Mouse (Mus musculus) adrenal gland, postnatal 14 days (tissue): ENCODE results near the gene Kif26b. TPM values are rescaled to one million over a fixed set of nuclear protein-coding genes. Genes with fewer than 3 reads are reported as not detected.

Source experiments
- DNase-seq: peaks from one replicate; pipeline ENCODE4 v3.0.0; 2021; ENCODE audit warnings: mixed read lengths
- total RNA-seq: library from RNA; stranded (reverse); gene quantifications from 2 replicates; pipeline ENCODE4 v1.2.3, GENCODE M21; 2021

Gene Kif26b
- total RNA-seq, 1 experiment from 2014 or later, result 3.0 TPM

DNA sequence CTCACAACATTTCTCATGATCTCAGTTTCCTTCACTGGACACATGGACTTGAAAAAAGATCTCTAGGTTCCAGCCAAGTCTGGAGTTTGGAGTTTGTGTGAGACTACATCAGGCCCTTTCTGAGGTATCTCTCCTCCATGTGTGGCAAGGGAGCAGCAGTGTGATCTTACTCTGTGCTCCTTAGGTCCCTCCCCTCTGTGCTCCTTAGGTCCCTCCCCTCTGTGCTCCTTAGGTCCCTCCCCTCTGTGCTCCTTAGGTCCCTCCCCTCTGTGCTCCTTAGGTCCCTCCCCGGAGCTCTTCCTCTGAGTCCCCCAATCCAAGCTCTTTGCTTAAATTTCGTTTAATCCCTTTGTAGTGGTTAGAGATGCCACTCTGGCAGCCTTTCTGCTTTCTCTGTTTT is 250.8 kb downstream of the Kif26b start:
- no peak for DNase-seq

GRCm38 (mm10) chr1:178784043-178784442 is 255.1 kb downstream of the Kif26b start:
- DNase-seq, result no peak

GRCm38 (mm10) chr1:178791266-178791665 is 262.3 kb downstream of the Kif26b start:
- DNase-seq, result no peak

DNA sequence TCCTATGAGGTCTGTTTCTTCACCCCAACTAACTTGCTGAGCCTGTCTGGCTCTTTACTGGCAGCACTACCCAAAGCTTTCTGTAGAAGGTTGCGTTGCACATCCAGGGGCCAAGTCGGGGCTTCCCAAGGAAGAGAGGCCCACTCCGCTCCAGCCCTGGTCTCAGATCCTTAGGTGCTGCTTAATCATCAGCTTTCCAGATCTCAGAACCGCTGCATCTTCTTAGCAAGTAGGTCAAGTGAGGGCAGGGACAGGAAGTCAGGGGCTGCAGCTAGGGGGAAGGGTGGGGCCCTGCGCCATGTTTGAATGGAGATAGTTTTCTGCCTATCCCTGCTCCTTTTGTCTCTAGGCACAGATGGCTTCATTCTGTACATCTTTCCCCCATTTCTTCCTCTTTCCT is 263.8 kb downstream of the Kif26b start:
- no peak for DNase-seq

- no peak for DNase-seq
These were observed 265.9 kb downstream of the Kif26b start for GRCm38 (mm10) chr1:178794866-178795265.

DNA sequence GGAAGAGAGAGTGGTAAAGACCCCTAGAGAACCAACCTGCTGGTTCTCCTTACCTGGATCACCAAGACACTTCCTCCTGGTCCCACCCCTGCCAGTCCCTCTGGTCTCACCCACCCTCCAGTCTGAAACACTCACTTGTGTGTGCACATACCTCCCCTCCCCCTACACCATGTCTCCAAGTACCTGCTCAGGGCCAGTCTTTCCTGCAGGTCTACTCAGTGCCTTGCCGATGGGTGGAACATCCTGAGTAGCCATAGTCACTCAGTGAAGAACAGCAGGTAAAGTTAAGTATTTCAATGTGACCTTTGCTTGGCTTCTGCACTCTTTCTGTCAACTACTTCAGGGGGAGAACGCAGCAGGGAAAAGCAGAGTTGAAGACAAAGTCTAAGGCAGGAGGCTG is 268.5 kb downstream of the Kif26b start:
- no peak for DNase-seq

DNA sequence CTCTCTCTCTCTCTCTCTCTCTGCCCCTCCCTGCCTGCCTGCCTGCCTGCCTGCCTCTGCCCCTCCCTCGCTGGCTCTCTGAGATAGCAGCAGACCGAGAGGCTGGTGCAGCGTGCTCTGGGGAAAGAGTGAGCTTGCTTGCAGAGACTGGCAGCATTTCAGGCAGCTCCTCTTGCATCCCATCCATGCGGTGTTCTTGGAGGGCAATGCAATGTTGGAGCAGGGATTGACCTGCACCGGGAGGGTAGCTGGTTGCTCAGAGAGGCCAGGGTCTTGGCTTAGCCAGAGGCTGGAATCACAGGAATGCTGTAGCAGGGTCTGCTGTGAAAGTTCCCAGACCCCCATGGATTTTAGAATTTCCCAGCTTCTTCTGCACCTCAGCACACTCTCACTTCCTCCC is 269.4 kb downstream of the Kif26b start:
- DNase-seq, result peak; percentile 14

DNA sequence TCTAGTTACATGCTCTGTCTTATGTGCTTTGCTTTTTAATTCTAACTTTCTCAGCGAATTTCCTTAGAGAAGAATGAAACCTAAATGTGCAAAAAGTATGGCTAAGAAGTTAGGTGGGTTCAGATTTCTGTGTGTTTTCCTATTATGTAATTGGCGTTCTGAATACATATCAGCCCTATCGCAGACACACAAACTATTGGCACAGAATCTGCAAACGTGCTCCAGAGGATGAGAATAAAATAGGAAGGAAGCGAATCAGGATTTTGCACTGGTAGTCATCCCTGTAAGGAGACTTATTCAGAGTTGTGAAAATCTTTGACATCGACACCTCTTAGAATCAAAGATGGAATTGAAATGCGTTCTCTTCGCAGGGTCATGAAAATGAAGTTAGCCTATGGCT is 270.0 kb downstream of the Kif26b start:
- DNase-seq, result no peak

GRCm38 (mm10) chr1:178799836-178800552 is 271.1 kb downstream of the Kif26b start:
- no peak for DNase-seq

DNA sequence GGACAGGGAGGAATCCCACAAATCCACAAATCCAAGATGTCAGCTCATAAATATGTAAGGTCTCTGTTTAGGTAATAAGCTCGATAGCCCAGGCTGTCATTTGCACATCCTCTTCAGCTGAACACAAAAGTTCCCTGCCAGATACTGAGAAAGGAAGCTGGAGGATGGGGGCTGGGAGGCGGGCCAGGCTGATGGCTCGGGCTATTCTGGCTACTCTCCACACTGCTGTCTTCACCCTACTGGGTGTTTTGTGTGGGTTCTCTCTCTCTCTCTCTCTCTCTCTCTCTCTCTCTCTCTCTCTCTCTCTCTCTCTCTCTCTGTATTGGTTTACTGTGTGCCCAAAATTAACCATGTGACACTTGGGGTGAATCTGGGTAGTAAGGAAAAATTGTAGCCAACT is 274.2 kb downstream of the Kif26b start:
- no peak for DNase-seq

DNA sequence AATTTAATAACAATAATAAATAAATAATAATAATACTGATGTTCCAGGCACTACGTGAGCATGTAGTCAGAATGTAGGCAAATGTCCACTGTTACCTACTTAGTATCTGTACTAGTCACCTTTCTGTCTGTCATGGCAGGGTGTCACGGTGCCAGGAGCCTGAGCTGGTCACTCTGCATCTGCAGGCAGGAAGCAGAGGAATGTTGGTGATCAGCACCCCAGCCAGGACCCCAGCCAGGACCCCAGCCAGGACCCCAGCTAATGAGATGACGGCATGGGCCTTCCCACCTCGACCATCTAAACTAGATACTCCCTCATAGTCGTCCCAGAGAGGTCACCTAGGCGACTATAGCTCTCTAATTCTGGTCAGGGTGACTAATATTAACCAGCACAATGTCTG is 288.6 kb downstream of the Kif26b start:
- DNase-seq, result no peak

DNA sequence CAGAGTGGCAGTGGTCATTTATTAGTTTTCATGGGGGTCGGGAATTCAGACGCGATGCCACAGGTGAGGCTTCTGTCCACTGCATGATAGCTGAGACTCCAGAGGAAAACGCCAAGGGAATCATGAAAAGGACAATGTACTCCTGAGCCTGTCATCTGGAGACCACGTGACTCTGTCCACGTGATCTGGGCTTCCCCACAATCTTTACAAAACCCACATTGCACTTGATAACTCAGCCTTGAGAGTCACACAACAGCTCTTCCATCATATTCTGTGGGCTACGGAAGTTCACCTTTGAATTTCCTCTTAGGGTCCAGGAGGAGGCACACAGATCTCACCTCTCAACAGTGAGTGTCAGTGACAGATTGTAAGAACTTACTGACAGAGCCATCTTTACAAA is 290.1 kb downstream of the Kif26b start:
- DNase-seq, result no peak

DNA sequence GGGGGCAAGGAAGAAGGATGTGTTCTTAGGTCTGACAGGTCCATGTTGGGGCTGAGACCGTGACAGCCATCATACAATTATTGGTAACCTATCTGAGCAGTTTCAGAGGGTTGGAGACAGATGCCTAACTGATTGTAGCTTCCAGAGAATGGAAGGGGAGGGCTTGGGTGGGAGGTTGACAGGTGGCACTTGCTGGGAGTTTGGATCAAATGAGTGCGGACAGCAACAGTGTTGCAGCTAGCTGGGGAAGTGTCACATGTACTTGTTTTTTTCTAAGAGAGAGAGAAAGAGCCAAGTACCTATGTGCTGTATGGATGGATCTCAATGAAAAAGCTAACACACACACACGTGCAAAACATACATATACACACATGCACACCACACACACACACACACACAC is 291.2 kb downstream of the Kif26b start:
- no peak for DNase-seq

- DNase-seq, result no peak
These were observed 291.9 kb downstream of the Kif26b start for GRCm38 (mm10) chr1:178820556-178821435.

DNA sequence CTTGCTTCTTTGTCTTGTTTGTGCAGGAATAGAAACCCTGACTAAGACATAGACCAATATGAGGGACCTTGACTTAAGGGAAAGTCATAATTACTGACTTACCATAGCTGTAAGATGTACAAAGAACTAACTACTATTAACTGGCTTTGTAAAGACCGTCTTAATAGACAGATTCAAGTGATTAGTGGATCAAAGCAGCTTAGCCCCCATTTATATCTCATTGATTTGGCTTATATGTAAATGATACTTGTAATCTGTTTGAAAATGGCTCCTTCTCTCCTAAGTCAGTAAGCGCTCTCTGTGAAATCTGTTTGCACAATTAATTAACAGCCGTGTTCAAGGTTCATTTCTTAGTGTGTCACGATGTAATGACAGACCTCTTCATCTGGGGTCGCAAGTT is 295.9 kb downstream of the Kif26b start:
- DNase-seq, result no peak

- no peak for DNase-seq
These were observed 298.3 kb downstream of the Kif26b start for GRCm38 (mm10) chr1:178827223-178827622.

DNA sequence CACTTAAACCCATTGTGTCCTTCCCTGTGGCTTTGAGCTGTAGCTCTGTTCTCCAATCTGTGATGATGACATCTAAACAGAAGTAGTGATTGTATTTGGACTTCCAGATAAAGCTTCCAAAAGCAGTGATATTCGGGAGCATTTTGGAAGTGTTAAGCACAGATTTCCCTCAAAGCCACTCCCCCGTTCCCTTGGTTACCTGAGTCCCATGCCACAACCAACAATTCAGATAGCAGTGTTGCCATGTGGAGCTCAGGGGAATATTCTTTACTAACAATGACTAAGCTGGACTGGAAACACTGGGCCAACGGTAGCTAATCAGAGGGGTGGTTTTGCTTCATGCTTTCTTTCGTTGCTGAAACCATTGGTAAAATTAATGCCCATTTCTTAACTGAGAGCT is 300.5 kb downstream of the Kif26b start:
- no peak for DNase-seq

DNA sequence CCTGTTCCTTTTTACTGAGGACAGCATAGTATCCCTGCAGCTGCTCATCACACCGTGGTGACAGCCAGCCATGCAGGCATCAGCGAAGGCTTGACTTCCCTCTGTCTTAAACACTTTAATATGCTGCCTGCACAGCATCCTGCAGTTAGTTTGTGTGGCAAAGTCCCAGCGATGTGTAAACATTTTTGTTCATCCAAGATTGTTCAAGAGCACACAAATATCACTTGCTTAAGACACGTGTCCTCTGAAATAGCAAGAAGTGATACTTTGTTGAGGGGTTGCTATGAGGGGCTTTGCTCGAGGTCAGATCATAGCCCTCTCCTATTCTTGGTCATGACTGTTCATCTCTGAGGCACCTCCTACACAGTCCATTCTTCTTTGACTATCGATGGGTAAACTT is 303.6 kb downstream of the Kif26b start:
- DNase-seq, result no peak

DNA sequence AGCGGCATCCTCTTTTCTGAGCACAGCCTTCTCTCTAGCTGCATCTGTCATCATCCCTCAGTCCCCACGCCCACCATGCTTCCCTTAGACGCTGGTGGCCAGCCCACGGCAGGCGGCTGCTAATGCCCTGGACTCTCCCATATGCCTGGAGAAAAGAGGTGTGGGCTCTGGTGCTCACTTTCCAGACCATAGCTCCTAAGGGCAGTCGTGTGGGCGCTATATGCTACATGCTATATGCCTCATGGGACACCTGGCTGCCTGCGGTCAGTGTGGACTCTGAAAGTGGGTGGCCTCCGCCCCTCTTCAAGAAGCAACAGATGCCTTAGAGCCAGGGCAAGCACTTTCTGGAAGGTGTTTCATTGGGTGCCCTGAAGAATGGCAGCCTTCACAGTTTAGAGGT is 306.9 kb downstream of the Kif26b start:
- no peak for DNase-seq

- no peak for DNase-seq
These were observed 308.1 kb downstream of the Kif26b start for GRCm38 (mm10) chr1:178836998-178837397.

GRCm38 (mm10) chr1:178838696-178839320 is 309.9 kb downstream of the Kif26b start:
- DNase-seq, result no peak

DNA sequence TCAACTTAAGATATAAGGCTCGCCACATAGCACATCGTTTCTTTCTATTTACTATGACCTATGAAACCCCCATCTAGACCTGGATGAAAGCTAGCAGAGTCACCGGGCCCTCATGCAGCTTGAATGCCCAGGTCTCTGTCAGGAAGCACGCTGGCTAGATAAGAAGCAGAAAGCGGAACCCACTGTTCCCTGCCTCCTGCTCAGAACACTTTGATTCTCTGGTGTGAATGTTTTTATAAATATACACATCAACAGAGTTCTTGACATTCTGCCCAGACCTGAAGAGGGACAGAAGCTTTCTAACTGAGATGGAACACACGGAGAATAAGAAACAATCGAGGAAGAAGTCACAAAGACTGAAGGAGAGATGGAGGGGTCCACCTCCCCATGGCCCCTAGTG is 311.4 kb downstream of the Kif26b start:
- DNase-seq, result no peak

DNA sequence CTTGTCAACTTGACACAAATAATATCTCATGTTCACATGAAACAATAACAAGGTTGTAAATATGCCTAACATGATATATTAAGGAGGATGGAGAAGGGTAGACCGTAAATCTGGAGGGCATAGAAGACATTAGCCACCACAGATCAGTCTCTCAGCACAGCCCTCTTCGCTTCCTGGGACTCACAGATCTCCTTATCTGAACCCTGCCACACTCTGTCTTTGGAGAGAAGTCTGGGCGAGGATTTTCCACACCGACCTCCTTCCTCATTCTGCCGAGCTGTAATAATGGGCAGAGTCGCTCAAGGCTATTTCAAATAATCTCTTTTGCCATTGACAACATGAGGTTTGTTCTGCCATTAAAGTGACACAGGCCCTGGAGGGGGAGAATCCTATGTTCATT is 315.9 kb downstream of the Kif26b start:
- no peak for DNase-seq
